Mouse (Mus musculus) megakaryocyte, embryonic 14.5 days (primary cell): ENCODE data around the gene Top2b.

Experiments
- FLI1 ChIP-seq: IDR thresholded peaks from 2 replicates; pipeline ENCODE4 v1.6.1; 2012; ENCODE audit warnings: low read length, inconsistent platforms, mixed read lengths
- GATA1 ChIP-seq: IDR thresholded peaks from 3 replicates; pipeline ENCODE4 v1.6.1; 2012; ENCODE audit warnings: mixed read lengths, low read length, inconsistent platforms, borderline replicate concordance

- TF ChIP-seq GATA1, result no peak
- no peak for TF ChIP-seq FLI1
These were observed 589 bp downstream of the Top2b start for GRCm38 (mm10) chr14:16365362-16366173.
